Mouse (Mus musculus): ENCODE data around the gene Slc17a9.
A peak's percentile ranks its signal among the peaks of the same experiment; 100 is the strongest.

Gene Slc17a9

GRCm38 (mm10) chr2:180754976-180755688 is 30.1 kb downstream of the Slc17a9 start:
- no peak for DNase-seq (ENCODE audit: low spot score)

- no peak for DNase-seq (ENCODE audit: low spot score)
Observed at GRCm38 (mm10) chr2:180755896-180756295, 30.8 kb downstream of the Slc17a9 start.

DNA sequence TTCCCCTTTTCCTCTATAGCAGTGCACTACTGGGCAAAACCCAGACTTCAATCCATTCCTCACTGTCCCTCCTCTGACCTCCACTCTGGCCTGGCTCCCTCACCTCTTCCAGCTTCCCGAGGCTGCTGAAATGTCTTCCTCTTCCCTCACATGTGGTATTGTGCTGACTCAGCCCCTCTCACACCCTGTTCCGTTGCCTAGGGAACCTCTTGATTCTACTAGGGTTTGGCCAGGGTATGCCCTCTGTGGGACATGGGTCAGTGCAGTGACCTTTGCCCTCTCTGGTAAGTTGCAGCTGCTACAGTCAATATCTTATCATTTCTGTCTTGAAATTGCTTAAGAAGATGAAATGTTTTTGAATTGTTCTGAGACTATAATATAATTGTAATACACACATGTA is 31.7 kb downstream of the Slc17a9 start:
- DNase-seq (ENCODE audit: low spot score), result no peak

DNA sequence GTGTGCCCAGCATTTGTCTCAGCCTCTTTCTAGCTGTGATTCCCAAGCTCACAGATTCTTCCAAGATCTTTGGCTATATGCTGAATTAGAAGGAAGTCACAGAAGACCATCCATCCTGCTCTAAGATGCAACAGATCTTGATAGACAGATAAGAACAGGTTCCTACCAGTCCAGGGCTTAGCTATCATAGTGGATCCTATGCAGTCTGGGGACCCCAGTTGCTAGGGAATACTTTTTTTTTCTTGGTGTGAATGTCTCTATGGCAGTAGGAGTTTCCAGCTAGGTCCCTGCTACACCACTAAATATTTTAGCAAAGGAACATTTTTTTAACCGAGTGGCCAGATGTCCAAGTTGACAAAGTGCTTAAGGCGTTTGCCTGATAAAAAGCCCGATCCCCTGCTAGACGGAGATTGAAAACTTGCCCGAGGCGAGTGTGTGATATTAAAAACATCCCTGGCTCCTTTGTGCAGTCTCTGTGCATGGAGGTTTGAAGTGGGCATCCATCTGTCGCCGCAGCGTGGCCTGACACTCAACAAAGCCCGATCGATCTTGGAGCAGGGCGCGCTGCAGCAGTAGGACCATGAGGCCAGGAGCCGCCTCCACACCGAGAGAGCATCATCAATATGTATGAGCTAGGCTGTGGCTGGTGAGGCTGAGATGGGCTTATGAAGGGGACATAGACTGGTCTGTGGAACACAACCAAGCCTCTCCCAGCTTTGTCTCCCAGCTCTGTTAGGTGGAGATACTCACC is 33.6 kb downstream of the Slc17a9 start:
- no peak for DNase-seq (ENCODE audit: low spot score)

DNA sequence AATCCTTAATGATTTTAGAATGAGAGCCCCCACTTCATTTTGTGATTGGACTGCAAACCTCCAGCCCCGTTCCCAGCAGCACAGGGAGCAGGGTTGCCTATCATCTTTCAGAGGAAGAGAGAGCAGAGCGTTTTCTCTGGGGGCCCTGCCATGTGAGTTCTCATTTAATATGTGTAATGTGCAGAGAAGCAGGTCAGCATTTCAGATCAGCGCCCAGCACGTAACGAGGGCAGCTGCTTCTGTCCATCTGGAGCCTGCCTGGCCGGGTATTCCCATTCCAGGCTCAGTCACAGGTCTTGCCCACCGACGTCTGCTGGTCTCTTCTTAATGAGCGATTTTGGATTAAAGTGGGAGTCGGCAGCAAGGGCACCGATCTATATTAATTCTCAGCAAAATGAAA is 39.9 kb downstream of the Slc17a9 start:
- DNase-seq (ENCODE audit: low spot score), result no peak

- DNase-seq (ENCODE audit: low spot score), result no peak
Observed at GRCm38 (mm10) chr2:180765713-180766112, 40.6 kb downstream of the Slc17a9 start.

GRCm38 (mm10) chr2:180775223-180775622 is 50.2 kb downstream of the Slc17a9 start:
- DNase-seq (ENCODE audit: low spot score), result no peak

GRCm38 (mm10) chr2:180775641-180776040 is 50.6 kb downstream of the Slc17a9 start:
- no peak for DNase-seq (ENCODE audit: low spot score)

DNA sequence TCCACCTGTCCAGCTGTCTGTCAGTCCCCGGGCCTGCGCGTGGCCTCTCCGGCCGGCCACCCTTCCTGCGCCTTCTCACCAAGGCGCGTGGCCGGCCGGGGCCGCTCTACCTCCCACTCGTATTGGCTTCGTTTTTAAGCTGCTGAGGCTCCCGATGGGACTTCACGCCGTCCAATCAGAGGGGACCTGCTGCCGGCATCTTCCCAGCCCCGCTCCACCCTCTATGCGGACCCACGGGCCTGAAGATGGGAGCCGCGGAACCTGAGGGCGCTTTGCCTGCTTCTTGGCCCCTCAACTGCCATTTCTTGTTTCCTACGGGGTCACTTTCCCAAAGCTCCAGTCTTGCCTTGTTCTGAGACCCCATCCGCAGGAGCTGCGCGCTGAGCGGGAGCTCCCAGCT is 51.7 kb downstream of the Slc17a9 start, which contains the start of gene Bhlhe23:
Gene Bhlhe23 (minus strand): TSS at position 108 of the 400 bp plus-strand sequence.
- DNase-seq (ENCODE audit: low spot score), result no peak

GRCm38 (mm10) chr2:180779226-180780104 is 54.4 kb downstream of the Slc17a9 start:
- DNase-seq (ENCODE audit: low spot score), result peak; percentile 26

DNA sequence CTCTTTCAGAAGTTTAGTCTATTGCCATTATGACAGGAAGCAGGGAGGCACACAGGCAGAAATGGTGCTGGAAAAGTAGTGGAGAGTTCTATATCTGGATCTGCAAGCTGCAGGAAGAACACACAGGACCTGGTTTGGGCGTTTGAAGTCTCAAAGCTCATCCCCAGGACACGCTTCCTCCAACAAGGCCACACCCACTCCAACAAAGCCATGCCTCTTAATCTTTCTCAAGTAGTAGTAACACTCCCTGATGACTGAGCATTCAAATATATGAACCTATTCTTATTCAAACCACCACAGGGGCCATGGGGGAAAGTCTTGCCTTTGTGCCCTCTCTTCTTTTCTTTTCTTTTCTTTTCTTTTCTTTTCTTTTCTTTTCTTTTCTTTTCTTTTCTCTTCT is 55.2 kb downstream of the Slc17a9 start:
- no peak for DNase-seq (ENCODE audit: low spot score)

- DNase-seq (ENCODE audit: low spot score), result no peak
Observed at GRCm38 (mm10) chr2:180786732-180787131, 61.7 kb downstream of the Slc17a9 start.

- no peak for DNase-seq (ENCODE audit: low spot score)
Observed at GRCm38 (mm10) chr2:180787566-180788232, 62.6 kb downstream of the Slc17a9 start.

GRCm38 (mm10) chr2:180788386-180788785 is 63.3 kb downstream of the Slc17a9 start:
- DNase-seq (ENCODE audit: low spot score), result no peak

DNA sequence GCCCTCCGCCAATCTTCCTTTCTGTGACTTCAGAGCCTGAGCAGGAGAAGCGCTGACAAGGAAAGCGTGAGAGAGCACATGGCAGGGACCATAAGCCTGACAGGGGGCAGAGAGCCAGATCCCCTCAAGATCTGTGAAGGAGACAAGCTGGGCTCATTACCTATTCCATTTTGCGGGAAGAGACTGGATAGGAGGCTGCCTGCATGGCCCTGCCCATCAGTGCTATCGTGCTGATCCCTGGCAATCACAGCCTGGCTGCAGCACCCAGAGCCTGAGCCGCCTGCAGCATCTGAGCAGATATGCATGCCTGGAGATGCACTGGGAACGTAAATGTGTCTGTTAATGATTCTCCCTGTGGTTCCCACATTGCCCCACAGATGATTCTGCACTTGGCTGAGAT is 63.8 kb downstream of the Slc17a9 start:
- no peak for DNase-seq (ENCODE audit: low spot score)

GRCm38 (mm10) chr2:180791674-180792073 is 66.6 kb downstream of the Slc17a9 start:
- DNase-seq (ENCODE audit: low spot score), result peak; percentile 51
